Mouse (Mus musculus) adrenal gland, adult 18-20 months (tissue): ENCODE results near the gene Ttc8. TPM values are rescaled to one million over a fixed set of nuclear protein-coding genes. Genes with fewer than 3 reads are reported as not detected.

Experiments
- DNase-seq, 2 experiments: peaks; one replicate each; pipeline ENCODE4 v3.0.0; 2021 to 2022; ENCODE audit warnings: low spot score in 2 of 2
- total RNA-seq, 2 experiments: library from RNA; stranded (reverse); gene quantifications; 1 replicate in 1 of 2; 2 replicates in 1 of 2; pipeline ENCODE4 v1.2.3; 2021

Gene Ttc8
- total RNA-seq, 2 experiments from 2014 or later: 20.7 to 25.5 TPM

DNA sequence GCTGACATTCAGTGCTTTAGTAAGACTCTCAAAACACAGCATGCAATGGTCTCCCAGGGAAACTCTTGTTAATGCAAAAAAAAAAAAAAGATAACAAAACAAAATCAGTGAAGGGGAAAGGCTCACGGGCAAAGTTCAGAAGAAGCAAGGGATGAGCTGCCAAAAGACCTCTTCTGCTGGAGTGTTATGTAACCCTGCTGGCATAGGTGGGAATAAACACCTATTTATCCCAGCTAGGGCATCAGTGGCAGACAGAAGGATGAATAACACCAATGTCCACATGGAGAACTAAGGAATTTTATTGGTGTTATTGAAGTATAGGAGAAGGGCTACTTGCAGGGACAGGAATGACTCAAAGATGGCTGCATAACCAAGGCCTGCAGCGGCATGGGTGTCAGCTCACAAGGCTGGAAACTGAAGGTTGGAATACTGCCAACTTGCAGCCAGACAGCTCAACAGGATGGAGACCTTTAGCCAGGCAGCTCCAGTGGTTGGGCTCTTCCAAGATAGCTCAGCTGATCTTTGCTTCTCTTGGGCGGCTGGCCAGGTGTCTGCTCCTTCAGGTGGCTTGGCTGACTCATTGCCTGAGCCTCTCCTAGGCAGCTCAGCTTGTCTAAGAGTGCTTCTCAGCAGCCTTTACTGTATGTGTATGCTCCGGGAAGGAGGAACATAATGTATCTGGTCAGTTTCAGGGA is 45.2 kb downstream of the Ttc8 start:
- no peak for DNase-seq

DNA sequence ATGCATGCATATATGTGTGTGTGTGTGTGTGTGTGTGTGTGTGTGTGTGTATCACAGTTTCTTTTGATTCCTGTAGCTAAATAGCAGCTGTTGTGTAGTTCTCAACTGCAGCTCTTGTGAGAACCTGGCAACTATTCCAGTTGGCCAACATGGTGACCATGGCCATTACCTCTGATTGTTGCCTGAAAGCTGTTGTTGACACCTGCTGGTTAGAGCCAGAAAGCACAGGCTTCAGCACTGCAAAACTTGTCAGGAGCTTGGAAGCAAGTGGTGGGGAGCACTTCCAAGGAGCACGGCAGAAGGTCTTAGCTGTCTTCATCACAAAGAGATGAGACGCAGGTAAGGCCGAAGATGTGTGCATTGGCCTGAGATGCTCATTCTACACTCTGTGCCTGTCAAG is 51.9 kb downstream of the Ttc8 start:
- DNase-seq: no peak

DNA sequence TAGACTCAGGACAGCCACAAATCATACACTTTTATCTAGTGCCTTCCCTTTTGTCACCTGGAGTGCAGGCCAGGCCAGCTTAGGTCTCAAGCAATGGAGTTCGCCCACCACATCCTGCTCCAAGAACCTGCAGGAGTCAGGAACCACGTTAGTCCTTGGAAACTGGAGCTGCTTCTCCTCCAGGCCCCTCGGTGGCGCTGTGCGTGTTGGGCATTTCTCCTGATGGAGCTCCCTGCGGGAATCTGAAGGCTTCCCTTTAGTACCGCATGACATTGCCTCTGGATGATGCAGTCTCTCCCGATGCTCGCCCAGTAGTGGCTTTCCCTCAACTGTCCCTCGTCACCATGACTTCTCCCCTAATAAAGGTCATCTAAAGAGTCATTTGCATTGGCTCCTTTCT is 53.1 kb downstream of the Ttc8 start:
- no peak for DNase-seq

DNA sequence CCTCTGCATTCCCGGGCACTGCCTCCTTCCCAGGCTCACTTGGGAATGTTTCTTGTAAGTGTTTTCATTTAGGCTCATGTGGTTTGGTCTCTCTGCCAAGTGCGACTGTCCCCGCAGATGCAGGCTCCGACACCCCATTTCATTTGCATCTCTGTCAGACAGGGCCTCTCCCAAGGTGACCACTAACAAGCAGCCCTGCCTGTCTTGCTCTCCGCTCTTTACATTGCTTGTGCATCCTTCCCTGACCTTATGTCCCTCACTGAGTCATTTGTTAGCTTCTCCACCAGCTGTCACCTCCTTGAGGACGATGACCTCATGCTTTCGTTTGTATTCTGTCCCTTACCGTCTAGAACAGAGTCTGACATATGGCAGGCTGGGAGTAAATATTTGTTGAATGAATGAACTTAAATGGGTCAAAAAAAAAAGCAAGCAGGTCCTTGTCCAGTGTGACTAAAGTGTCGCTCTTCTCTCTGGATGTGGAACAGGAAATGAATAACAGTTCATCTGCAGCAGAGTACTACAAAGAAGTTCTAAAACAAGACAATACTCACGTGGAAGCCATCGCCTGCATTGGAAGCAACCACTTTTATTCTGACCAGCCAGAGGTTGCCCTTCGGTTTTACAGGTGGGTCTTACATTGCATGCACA is 53.9 kb downstream of the Ttc8 start:
- no peak for DNase-seq

DNA sequence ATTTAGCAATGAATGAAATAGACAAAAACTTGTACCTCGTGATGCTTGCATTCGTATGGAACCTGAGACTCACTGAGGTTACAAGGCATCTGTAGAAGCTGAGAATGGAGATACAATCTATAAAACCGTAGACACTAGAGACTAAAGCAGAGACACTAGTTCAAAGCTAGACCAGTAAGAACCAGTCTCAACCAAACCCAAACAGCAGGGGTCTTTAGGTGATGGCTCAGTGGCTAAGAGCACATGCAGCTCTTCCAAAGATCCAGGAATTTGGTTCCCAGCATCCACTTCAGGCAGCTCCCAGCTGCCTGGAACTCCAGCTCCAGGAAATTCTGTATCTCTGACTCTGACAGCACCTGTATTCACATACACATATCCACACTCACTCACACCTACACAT is 60.7 kb downstream of the Ttc8 start:
- no peak for DNase-seq

DNA sequence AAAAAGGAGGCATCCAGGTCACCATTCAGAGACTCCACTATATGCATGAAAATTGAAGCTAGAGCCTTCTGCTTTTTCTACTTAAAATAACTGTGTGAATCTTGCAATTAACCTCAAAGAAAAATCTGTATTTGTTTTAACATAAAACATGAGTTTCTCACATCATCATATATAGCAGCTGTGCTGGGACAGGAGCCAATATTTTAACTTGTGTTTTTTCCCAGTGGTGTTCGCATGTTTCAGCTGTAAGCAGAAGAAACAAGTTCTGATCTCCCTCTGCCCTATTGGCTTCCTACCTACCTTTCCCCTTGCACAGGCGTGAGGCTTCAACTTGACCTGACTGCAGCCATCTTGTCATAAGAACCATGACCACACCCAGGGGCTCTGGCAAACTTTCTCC is 64.4 kb downstream of the Ttc8 start:
- DNase-seq: no peak

- DNase-seq: no peak
Observed at GRCm38 (mm10) chr12:98991076-98991829, 70.9 kb downstream of the Ttc8 start.

DNA sequence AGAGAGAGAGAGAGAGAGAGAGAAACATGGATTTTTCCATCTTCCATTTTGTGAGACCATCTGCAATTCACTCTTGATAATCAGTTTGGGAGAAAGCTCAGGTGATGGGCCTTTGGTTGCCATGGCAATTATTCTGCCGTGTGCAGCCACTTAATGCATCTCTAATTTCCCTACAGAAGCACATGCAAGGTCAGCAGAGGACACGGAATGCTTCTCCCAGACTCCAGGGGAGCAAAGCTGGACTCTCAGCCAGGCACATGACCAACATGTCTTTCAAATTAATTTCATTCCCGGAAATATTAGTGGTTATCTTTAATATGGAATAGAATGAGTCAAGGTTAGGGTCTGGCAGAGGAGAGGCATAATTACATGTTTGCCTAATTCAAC is 71.4 kb downstream of the Ttc8 start:
- DNase-seq: no peak

GRCm38 (mm10) chr12:98993736-98994135 is 73.4 kb downstream of the Ttc8 start:
- no peak for DNase-seq

GRCm38 (mm10) chr12:98994366-98994765 is 74.0 kb downstream of the Ttc8 start:
- DNase-seq: no peak

DNA sequence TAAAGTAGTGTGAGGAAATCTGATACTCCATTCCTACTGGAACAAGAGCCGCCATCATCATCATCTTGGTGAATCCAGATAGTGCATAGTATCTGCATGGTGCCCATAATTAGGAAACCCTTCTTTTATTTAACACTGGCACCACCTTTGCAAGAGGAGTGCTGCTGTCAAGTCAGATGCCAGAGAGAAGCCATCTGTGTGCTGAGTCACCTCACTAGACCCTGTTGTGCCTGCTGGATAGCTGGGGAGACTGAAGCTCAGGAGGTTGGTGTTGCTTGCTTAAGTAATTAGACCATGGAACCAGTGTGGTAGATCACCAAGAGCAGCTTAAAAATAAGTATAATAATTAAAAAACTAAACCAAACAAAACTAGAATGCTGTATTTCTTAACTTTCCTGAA is 75.5 kb downstream of the Ttc8 start:
- no peak for DNase-seq

DNA sequence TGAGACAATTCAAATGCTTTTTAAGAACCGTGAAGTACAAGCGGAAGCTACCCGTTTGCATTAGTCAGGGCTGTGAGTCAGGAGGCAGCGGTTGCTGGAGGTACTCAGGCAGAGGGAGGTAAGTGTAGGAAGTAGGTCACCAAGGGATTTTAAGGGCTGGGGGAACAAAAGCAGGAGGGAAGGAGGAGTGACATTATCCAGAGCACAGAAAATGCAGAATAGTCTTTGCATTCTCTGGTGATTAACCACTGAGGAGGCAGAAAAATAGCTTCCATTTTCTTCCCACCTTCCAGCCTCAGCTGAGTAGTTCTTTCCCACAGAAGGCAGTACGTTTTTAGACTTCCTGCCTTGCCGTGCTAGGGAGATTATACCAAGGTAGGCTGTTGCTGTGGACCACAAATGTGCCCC is 76.2 kb downstream of the Ttc8 start:
- no peak for DNase-seq

- DNase-seq: no peak
Observed at GRCm38 (mm10) chr12:98997046-98997445, 76.7 kb downstream of the Ttc8 start.

- no peak for DNase-seq
Observed at GRCm38 (mm10) chr12:98998662-98999428, 78.5 kb downstream of the Ttc8 start.

GRCm38 (mm10) chr12:99000310-99000709 is 79.9 kb downstream of the Ttc8 start:
- DNase-seq: no peak

DNA sequence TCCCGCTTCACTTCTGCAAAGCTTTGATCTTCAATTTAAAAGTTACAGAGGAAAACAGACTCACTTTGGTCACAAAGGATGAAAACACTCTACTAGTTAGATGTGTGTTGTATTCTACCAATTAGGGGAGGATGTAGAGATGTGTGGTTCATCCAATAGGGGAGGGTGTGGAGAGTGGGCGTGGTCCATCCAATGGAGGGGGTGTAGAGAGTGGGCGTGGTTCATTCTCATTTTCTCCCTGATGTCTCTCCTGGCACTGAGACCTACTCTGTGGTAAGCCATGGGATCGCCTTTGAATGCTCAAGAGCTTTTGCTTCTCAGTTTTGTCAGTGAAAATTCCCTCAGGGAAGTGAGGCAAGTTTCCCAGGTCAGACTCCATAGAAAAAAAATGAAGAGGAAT is 82.7 kb downstream of the Ttc8 start:
- DNase-seq: no peak

GRCm38 (mm10) chr12:99004752-99005151 is 84.4 kb downstream of the Ttc8 start:
- no peak for DNase-seq

DNA sequence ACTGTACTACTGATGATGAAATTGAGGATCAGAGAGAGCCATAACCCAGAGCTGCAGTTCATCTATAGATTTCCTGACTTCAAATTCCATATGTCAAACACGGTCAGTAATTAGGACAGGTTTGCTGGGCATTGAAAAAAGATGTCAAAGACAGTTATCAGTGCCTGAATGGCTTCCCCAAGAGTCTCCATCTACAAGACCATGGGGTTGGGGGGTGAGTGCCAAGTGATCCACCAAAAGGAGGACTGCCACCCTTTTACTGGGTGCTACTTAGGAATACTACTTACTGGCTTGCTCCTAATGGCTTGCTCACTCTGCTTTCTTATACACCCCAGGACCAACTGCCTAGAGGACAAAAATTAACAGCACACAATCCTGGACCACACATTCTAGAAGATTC is 88.4 kb downstream of the Ttc8 start:
- DNase-seq: no peak

DNA sequence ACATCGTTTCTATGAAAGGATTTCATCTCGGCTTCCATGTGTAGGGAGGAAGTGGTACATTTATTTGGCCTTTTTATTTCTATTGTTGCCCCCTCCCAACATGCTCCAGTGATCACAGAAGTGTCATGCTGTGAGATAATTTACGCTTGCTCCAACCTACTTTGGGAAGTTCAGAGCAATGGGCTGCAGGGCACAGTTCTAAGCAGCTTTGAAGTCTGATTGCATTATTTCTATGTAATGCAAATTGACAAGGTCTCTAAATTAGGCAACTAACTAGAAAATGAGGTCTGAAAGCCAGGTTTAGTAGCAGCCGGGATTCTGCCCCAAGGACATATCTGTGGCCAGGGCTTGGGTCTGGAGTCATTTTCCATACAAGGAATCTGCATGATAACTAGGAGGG is 89.1 kb downstream of the Ttc8 start:
- DNase-seq: no peak

DNA sequence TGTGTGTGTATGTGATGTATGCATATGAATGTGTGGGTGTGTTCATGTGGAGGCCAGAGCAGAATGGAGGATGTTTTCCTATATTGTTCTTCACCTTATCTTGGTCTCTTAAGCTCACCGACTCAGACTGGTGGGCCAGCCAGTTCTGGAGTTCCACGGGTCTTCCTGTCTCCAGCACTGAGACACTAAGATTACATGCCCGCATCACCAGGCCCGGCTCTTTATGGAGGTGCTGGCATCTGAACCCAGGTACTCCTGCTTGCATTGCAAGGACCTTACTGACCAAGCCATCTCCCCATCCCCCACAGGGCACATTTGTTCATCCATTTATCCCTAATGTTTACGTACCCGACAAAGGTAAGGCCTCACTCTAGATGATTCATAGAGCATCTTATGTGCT is 89.7 kb downstream of the Ttc8 start:
- no peak for DNase-seq

GRCm38 (mm10) chr12:99011161-99011861 is 90.9 kb downstream of the Ttc8 start:
- DNase-seq: no peak
